Mouse (Mus musculus): ENCODE data around the gene Uggt2.
A peak's percentile ranks its signal among the peaks of the same experiment; 100 is the strongest.
"Not testable (repeated sequence)": the region's sequence is repeated elsewhere in the genome, so short reads cannot be mapped to it uniquely, and the experiment has no call there.

Gene Uggt2

GRCm38 (mm10) chr14:118981711-118982428 lies 117.4 kb downstream of the Uggt2 start:
- DNase-seq (ENCODE audit: low read depth, low spot score): not testable (repeated sequence)

GRCm38 (mm10) chr14:118980890-118981289 lies 118.3 kb downstream of the Uggt2 start:
- no peak for DNase-seq (ENCODE audit: low read depth, low spot score)

GRCm38 (mm10) chr14:118980358-118980757 lies 118.9 kb downstream of the Uggt2 start:
- DNase-seq (ENCODE audit: low read depth, low spot score): no peak

- no peak for DNase-seq (ENCODE audit: low read depth, low spot score)
These were observed 119.5 kb downstream of the Uggt2 start for GRCm38 (mm10) chr14:118979571-118980325.

- no peak for DNase-seq (ENCODE audit: low read depth, low spot score)
These were observed 122.0 kb downstream of the Uggt2 start for GRCm38 (mm10) chr14:118977136-118977816.

GRCm38 (mm10) chr14:118972268-118972667 lies 127.0 kb downstream of the Uggt2 start:
- DNase-seq (ENCODE audit: low read depth, low spot score): no peak

GRCm38 (mm10) chr14:118967646-118968045 lies 131.6 kb downstream of the Uggt2 start:
- no peak for DNase-seq (ENCODE audit: low read depth, low spot score)

GRCm38 (mm10) chr14:118965356-118966000 lies 133.8 kb downstream of the Uggt2 start:
- no peak for DNase-seq (ENCODE audit: low read depth, low spot score)

GRCm38 (mm10) chr14:118958010-118958409 lies 141.2 kb downstream of the Uggt2 start:
- DNase-seq (ENCODE audit: low read depth, low spot score): no peak

- no peak for DNase-seq (ENCODE audit: low read depth, low spot score)
These were observed 147.2 kb downstream of the Uggt2 start for GRCm38 (mm10) chr14:118951912-118952583.

GRCm38 (mm10) chr14:118948841-118949240 lies 150.4 kb downstream of the Uggt2 start:
- DNase-seq (ENCODE audit: low read depth, low spot score): no peak

- DNase-seq (ENCODE audit: low read depth, low spot score): no peak
These were observed 154.5 kb downstream of the Uggt2 start for GRCm38 (mm10) chr14:118944702-118945101.

GRCm38 (mm10) chr14:118942076-118942475 lies 157.2 kb downstream of the Uggt2 start:
- no peak for DNase-seq (ENCODE audit: low read depth, low spot score)

GRCm38 (mm10) chr14:118940796-118941495 lies 158.3 kb downstream of the Uggt2 start:
- DNase-seq (ENCODE audit: low read depth, low spot score): no peak

GRCm38 (mm10) chr14:118938551-118938950 lies 160.7 kb downstream of the Uggt2 start:
- no peak for DNase-seq (ENCODE audit: low read depth, low spot score)

- peak; percentile 95 for DNase-seq (ENCODE audit: low read depth, low spot score)
These were observed 161.4 kb downstream of the Uggt2 start, which contains the start of gene Dnajc3 for GRCm38 (mm10) chr14:118937533-118938492. Dnajc3 (plus strand) TSS chr14:118937976.

GRCm38 (mm10) chr14:118936952-118937351 lies 162.3 kb downstream of the Uggt2 start:
- no peak for DNase-seq (ENCODE audit: low read depth, low spot score)

- DNase-seq (ENCODE audit: low read depth, low spot score): no peak
These were observed 163.0 kb downstream of the Uggt2 start for GRCm38 (mm10) chr14:118936236-118936635.
